Mouse (Mus musculus) heart, adult 2 months (tissue): ENCODE data around the gene Pick1.

Experiments used
- CTCF ChIP-seq: fragments of 200-600 bp; IDR thresholded peaks from 2 replicates; pipeline ENCODE4 v1.8.1; 2022; ENCODE audit warnings: antibody characterized with exemption, mild to moderate bottlenecking, moderate library complexity
- EP300 ChIP-seq: fragments of 200-500 bp; IDR thresholded peaks from 2 replicates; pipeline ENCODE4 v1.6.1; 2011; ENCODE audit warnings: low read depth, low read length, control low read depth; ENCODE audit not compliant: insufficient read depth
- POLR2A ChIP-seq: fragments of 200-500 bp; IDR thresholded peaks from 2 replicates; pipeline ENCODE4 v1.6.1; 2011; ENCODE audit warnings: mild to moderate bottlenecking, low read depth, low read length, control low read depth; ENCODE audit not compliant: insufficient read depth

- TF ChIP-seq CTCF, result no peak
- TF ChIP-seq POLR2A, result no peak
- no peak for TF ChIP-seq EP300
Measured at GRCm38 (mm10) chr15:79216191-79216590, 12.8 kb upstream of the Pick1 start.
